Mouse (Mus musculus) heart, adult 2 months (tissue): ENCODE results near the gene Armcx3. TPM values are rescaled to one million over a fixed set of nuclear protein-coding genes. Genes with fewer than 3 reads are reported as not detected.

ENCODE experiments used
- DNase-seq, 2 experiments: peaks; one replicate each; pipeline ENCODE4 v3.0.0; 2021
- H3K27ac ChIP-seq: fragments of 200-600 bp; 2 replicates; pipeline ENCODE4 v1.8.1; 2022
- H3K27me3 ChIP-seq: fragments of 200-500 bp; 2 replicates; pipeline ENCODE4 v1.6.1; 2012; ENCODE audit warnings: mild to moderate bottlenecking, low read length, inconsistent platforms, mixed read lengths; ENCODE audit not compliant: control insufficient read depth, insufficient read depth
- H3K36me3 ChIP-seq: fragments of 200-500 bp; 2 replicates; pipeline ENCODE4 v1.6.1; 2012; ENCODE audit warnings: low read length, inconsistent platforms; ENCODE audit not compliant: control insufficient read depth, insufficient read depth
- H3K4me1 ChIP-seq: fragments of 200-500 bp; 2 replicates; pipeline ENCODE4 v1.6.1; 2011; ENCODE audit warnings: low read length; ENCODE audit not compliant: control insufficient read depth, insufficient read depth
- H3K4me3 ChIP-seq: fragments of 200-600 bp; 2 replicates; pipeline ENCODE4 v1.8.1; 2022
- H3K79me2 ChIP-seq: fragments of 200-500 bp; replicated peaks from 2 replicates; pipeline ENCODE4 v1.6.1; 2012; ENCODE audit warnings: mild to moderate bottlenecking, inconsistent platforms, low read length, moderate library complexity, mixed read lengths; ENCODE audit not compliant: control insufficient read depth, insufficient read depth
- H3K9ac ChIP-seq: fragments of 200-500 bp; 2 replicates; pipeline ENCODE4 v1.6.1; 2012; ENCODE audit warnings: low read depth, mild to moderate bottlenecking, control low read depth, inconsistent platforms, low read length, mixed read lengths
- CTCF ChIP-seq: fragments of 200-600 bp; IDR thresholded peaks from 2 replicates; pipeline ENCODE4 v1.8.1; 2022; ENCODE audit warnings: antibody characterized with exemption, mild to moderate bottlenecking, moderate library complexity
- EP300 ChIP-seq: fragments of 200-500 bp; IDR thresholded peaks from 2 replicates; pipeline ENCODE4 v1.6.1; 2011; ENCODE audit warnings: low read depth, low read length, control low read depth; ENCODE audit not compliant: insufficient read depth
- POLR2A ChIP-seq: fragments of 200-500 bp; IDR thresholded peaks from 2 replicates; pipeline ENCODE4 v1.6.1; 2011; ENCODE audit warnings: mild to moderate bottlenecking, low read depth, low read length, control low read depth; ENCODE audit not compliant: insufficient read depth
- WGBS: fragments of 180-500 bp; shearing (Covaris S2); methylation state at CpG from one replicate; pipeline ENCODE4 v1.1.7; 2018; 5-methylcytosine and 5-hydroxymethylcytosine counted together
- intact Hi-C: fragments of 180-260 bp; cut with DNase I; formaldehyde crosslinking; loops from one replicate; pipeline ENCODE4 v1.15.1; 2025
- polyA plus RNA-seq: library from polyadenylated mRNA; depleted of rRNA; stranded (reverse); fragments of >200 nt; gene quantifications from 2 replicates; pipeline ENCODE4 v1.2.3, GENCODE M21; 2012
- total RNA-seq, 2 experiments: library from RNA; stranded (reverse); gene quantifications; 2 replicates each; pipeline ENCODE4 v1.2.3; 2021

The Armcx3 gene
- total and polyA plus RNA-seq, 3 experiments = 6.8 to 17.1 (median 16.6) TPM

DNA sequence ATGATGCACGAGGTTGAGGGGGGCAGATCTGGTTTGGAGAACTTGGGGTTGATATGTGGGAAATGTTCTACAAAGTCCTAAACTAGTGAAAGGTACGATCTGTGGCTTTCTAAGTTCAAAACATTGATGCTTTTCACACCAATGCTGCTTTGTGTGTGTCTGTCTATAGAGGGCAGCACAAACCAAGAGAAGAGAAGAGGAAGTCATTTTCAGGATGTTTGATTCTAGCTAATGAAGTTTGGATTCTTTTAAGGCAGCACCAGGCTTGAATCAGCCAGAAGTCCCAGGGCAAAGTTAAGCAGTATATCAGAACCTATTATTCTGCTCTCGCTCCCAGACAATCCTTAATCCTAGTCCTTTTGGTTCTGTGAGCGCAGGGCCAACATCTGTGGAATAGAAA is 26.6 kb upstream of the Armcx3 start:
- no peak for DNase-seq
- WGBS = 29% methylated on average over 4 of the region's 4 CpGs
- H3K27me3 ChIP-seq = no peaks in the 10 kb centered on the region
- H3K27ac ChIP-seq = no peak overlapping the region
- H3K4me1 ChIP-seq = no peaks in the 10 kb centered on the region
- TF ChIP-seq EP300 (no peak), POLR2A (no peak), CTCF (peak; percentile 78)
- no peak overlapping the region for H3K4me3 ChIP-seq
- no peaks in the 10 kb centered on the region for H3K79me2 ChIP-seq
- intact Hi-C loops = loop anchor here (1.0 to 10.0 kb wide), 4 partner anchors 23 to 196 kb away; no protein-coding TSS in a partner anchor
- peak overlapping the region; percentile 38; the same call in 1 of the 2 replicates for H3K9ac ChIP-seq
- H3K36me3 ChIP-seq = no peaks in the 10 kb centered on the region

DNA sequence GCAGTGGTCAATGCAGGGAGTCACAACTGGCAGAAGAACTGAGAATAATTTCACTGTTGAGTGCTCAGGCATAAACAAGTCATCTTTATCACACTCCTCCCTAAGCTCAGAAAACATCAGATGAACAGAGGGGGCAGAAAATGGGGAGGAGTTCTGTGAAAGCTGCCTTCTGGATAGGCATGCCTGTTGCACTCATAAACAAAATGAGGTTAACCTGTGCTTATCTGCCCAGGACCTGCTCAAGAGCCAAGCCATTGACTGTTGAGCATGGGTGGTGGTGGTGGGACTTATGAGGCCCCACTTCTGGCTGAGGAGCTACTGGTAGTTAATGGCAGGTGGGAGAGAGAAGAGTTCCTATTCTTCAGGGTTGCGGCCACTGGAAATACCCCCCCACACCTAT is 18.6 kb upstream of the Armcx3 start:
- Histone ChIP-seq H3K27ac (no peak overlapping the region), H3K4me3 (no peak overlapping the region), H3K27me3 (no peaks in the 10 kb centered on the region), H3K9ac (no peak overlapping the region), H3K36me3 (no peaks in the 10 kb centered on the region), H3K79me2 (no peaks in the 10 kb centered on the region), H3K4me1 (no peaks in the 10 kb centered on the region)
- intact Hi-C loops = no loop called here
- DNase-seq = no peak
- 100% methylated on average over 1 of the region's 1 CpGs for WGBS
- TF ChIP-seq CTCF = no peak
- no peak for TF ChIP-seq POLR2A
- TF ChIP-seq EP300 = no peak

DNA sequence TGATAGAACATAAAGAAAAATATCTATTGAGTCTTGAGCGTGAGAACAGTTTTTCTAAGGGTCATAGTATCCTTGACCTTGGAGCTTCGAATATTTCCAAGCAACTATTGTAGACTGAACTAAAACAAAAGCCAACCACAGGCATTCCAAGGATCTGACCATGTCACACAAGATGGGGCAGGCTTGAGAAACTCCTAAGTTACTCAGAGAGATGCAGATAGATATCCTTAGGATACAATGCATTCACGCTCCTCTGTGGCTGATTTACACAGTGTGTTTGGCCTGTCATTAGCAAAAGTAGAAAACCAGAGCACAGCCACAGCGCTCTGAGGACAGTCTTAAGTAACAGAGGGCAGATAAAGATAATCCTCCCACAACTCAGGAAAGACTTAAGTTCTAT is 17.2 kb upstream of the Armcx3 start:
- no peak for DNase-seq
- TF ChIP-seq CTCF (no peak), EP300 (no peak), POLR2A (no peak)
- no peaks in the 10 kb centered on the region for H3K36me3 ChIP-seq
- intact Hi-C loops = no loop called here
- no peak overlapping the region for H3K9ac ChIP-seq
- H3K4me1 ChIP-seq = no peaks in the 10 kb centered on the region
- no peaks in the 10 kb centered on the region for H3K27me3 ChIP-seq
- H3K4me3 ChIP-seq = no peak overlapping the region
- WGBS = 47% methylated on average over 4 of the region's 4 CpGs
- no peaks in the 10 kb centered on the region for H3K79me2 ChIP-seq
- H3K27ac ChIP-seq = no peak overlapping the region

DNA sequence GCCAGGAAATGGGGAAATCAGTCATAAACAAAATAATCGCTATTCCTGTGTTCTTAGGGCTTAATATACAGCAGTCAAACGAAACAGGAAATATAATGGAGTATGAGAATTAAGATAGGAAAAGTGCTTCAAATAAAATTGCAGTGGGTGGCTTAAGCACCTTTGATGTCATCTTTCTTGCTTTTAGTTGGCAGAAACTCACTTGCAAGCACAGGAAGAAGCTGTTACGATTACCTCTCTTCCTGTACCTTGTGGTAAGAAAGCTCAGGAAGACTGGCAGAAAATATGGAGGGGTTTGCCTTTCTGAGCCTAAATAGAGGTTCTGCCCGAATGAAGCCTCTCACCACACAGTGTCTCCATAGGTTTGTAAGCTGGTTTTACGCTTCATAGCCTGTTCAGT is 14.5 kb upstream of the Armcx3 start:
- no peaks in the 10 kb centered on the region for H3K27me3 ChIP-seq
- intact Hi-C loops = no loop called here
- H3K79me2 ChIP-seq = no peaks in the 10 kb centered on the region
- 53% methylated on average over 5 of the region's 5 CpGs for WGBS
- H3K27ac ChIP-seq = no peak overlapping the region
- TF ChIP-seq CTCF (no peak), EP300 (no peak), POLR2A (no peak)
- DNase-seq = no peak
- H3K36me3 ChIP-seq = no peaks in the 10 kb centered on the region
- no peak overlapping the region for H3K9ac ChIP-seq
- no peaks in the 10 kb centered on the region for H3K4me1 ChIP-seq
- H3K4me3 ChIP-seq = no peak overlapping the region

DNA sequence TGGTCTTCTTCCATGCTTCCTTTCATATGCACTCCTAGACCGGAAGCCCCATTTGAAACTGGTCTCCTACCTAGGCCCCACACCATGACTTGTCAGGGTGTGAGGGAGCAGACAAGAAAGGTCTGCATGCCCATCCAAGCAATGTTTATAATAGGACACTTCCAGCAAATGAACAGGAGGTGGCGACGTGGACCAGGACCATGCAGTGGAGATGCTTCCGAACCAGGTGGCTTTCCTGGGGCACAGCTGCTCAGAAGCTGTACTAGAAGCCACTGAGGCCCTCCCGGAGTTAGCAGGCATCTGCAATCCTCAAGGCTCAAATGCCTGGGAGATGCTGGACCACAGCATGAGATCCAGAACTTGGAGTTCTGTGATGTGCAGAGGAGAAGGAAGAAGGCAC is 9.9 kb upstream of the Armcx3 start:
- no peak overlapping the region for H3K4me3 ChIP-seq
- intact Hi-C loops = loop anchor here (1.0 to 5.0 kb wide), 2 partner anchors 81 to 167 kb away; no protein-coding TSS in a partner anchor
- DNase-seq = peak in 1 of 2 experiments; percentile 12
- 30% methylated on average over 5 of the region's 5 CpGs for WGBS
- H3K9ac ChIP-seq = no peak overlapping the region
- peak; percentile 72 for TF ChIP-seq CTCF
- TF ChIP-seq POLR2A = no peak
- 0 out of 2 replicates have a peak, but pooled peaks have one; percentile 41 for TF ChIP-seq EP300
- H3K27ac ChIP-seq = no peak overlapping the region
- no peaks in the 10 kb centered on the region for H3K79me2 ChIP-seq
- H3K36me3 ChIP-seq = no peaks in the 10 kb centered on the region
- no peaks in the 10 kb centered on the region for H3K27me3 ChIP-seq
- H3K4me1 ChIP-seq = no peaks in the 10 kb centered on the region

DNA sequence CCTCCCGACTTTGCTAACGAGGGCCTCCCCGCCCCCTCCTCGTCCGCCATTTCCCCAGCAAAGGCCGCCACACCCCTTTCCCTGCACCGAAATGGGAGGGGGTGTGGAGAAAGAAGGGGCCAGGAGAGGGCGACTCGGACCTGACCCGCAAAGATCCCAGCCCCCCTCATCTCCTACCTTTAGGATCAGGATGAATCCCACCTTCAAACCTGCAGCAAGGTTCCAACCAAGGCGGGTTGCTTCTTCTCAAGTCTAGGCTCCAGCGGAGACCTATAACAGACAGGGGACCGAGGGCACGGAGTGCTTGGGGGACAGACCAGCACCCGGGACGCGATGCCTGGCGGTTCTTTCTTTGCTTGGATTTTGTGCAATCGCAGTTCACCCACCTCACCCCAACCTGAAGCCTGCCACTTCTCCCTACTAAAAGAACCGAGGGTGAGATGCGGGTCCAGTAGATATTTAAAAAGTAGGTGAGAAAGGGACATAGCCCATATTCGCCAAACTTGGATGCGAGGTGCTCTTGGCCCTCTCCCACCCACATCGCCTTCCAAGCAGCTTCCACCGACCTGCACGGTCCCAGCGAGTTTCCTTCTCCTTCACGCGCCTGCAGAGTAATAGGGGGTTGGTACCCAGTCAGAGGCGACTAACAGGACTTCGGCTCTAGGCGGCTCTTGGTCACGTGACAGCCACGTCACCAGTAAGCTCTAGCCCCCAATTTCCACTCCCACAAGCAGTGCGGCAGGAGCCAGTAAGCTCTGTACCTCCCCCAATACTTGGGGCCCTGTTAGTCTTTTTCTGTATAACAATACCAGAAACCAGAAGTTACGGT is 5.4 kb upstream of the Armcx3 start, which contains the start of gene Armcx6:
Gene Armcx6 (minus strand): TSS at position 654 of the 829 bp plus-strand sequence.
- H3K4me3 ChIP-seq = peak within 1 kb of the TSS; percentile 56
- no peaks in the 10 kb centered on the region for H3K79me2 ChIP-seq
- WGBS = 17% methylated on average over 36 of the region's 36 CpGs
- H3K36me3 ChIP-seq = no peaks in the 10 kb centered on the region
- 0 out of 2 replicates have a peak within 1 kb of the TSS, but pooled peaks have one; percentile 4 for H3K9ac ChIP-seq
- intact Hi-C loops = no loop called here
- DNase-seq = peak; percentile 68 to 79
- H3K27me3 ChIP-seq = no peaks in the 10 kb centered on the region
- H3K4me1 ChIP-seq = no peaks in the 10 kb centered on the region
- H3K27ac ChIP-seq = no peak within 1 kb of the TSS
- TF ChIP-seq CTCF (peak; percentile 18; the same call in 1 of the 2 replicates), POLR2A (peak; percentile 54; the same call in 1 of the 2 replicates), EP300 (no peak)
